Mouse (Mus musculus): Measurements from ENCODE around the gene Spag9. TPM values are rescaled to one million over a fixed set of nuclear protein-coding genes. Genes with fewer than 3 reads are reported as not detected.

Gene Spag9
- polyA plus RNA-seq, 1 experiment from 2014 or later = 71.1 TPM

GRCm38 (mm10) chr11:94148931-94149491 is 153.1 kb downstream of the Spag9 start:
- peak overlapping the region; percentile 56 for H3K9ac ChIP-seq (replicated peaks)
- under 1% methylated on average over 46 of the region's 46 CpGs for WGBS
- no peaks in the 10 kb centered on the region for H3K36me3 ChIP-seq
- peak; percentile 57 for ATAC-seq (ENCODE audit: low FRiP score)
- peak overlapping the region; percentile 91 for H3K27ac ChIP-seq (replicated peaks)
- H3K9me3 ChIP-seq (replicated peaks) = no peaks in the 10 kb centered on the region
- peak overlapping the region; percentile 87 for H3K4me2 ChIP-seq
- peaks cover 42% of the 10 kb centered on the region for H3K4me1 ChIP-seq
- H3K27me3 ChIP-seq (replicated peaks) = no peaks in the 10 kb centered on the region
- H3K4me3 ChIP-seq (replicated peaks) = peak overlapping the region; percentile 43

GRCm38 (mm10) chr11:94149509-94150259 is 153.8 kb downstream of the Spag9 start:
- Histone ChIP-seq H3K27ac (replicated peaks) (peak overlapping the region; percentile 91), H3K27me3 (replicated peaks) (no peaks in the 10 kb centered on the region), H3K9me3 (replicated peaks) (no peaks in the 10 kb centered on the region), H3K9ac (replicated peaks) (peak overlapping the region; percentile 56), H3K4me3 (replicated peaks) (peak overlapping the region; percentile 43), H3K4me2 (peak overlapping the region; percentile 87), H3K4me1 (peaks cover 37% of the 10 kb centered on the region), H3K36me3 (no peaks in the 10 kb centered on the region)
- WGBS = 25% methylated on average over 16 of the region's 16 CpGs
- ATAC-seq (ENCODE audit: low FRiP score) = no peak

- Histone ChIP-seq H3K9me3 (replicated peaks) (no peaks in the 10 kb centered on the region), H3K4me2 (no peak overlapping the region), H3K4me3 (replicated peaks) (no peak overlapping the region), H3K27ac (replicated peaks) (peak overlapping the region; percentile 91; the same call in 1 of the 2 replicates), H3K9ac (replicated peaks) (no peak overlapping the region), H3K4me1 (peaks cover 26% of the 10 kb centered on the region), H3K36me3 (no peaks in the 10 kb centered on the region), H3K27me3 (replicated peaks) (no peaks in the 10 kb centered on the region)
- 38% methylated on average over 25 of the region's 25 CpGs for WGBS
- ATAC-seq (ENCODE audit: low FRiP score) = no peak
Measured at GRCm38 (mm10) chr11:94150519-94151470, 154.9 kb downstream of the Spag9 start.

GRCm38 (mm10) chr11:94154201-94154600 is 158.3 kb downstream of the Spag9 start:
- ATAC-seq (ENCODE audit: low FRiP score) = no peak
- no peak overlapping the region for H3K27ac ChIP-seq (replicated peaks)
- 86% methylated on average over 3 of the region's 3 CpGs for WGBS
- no peaks in the 10 kb centered on the region for H3K27me3 ChIP-seq (replicated peaks)
- H3K9ac ChIP-seq (replicated peaks) = no peak overlapping the region
- peaks cover 31% of the 10 kb centered on the region for H3K4me1 ChIP-seq
- H3K4me2 ChIP-seq = no peak overlapping the region
- no peak overlapping the region for H3K4me3 ChIP-seq (replicated peaks)
- no peaks in the 10 kb centered on the region for H3K9me3 ChIP-seq (replicated peaks)
- no peaks in the 10 kb centered on the region for H3K36me3 ChIP-seq

- Histone ChIP-seq H3K9ac (replicated peaks) (no peak overlapping the region), H3K9me3 (replicated peaks) (no peaks in the 10 kb centered on the region), H3K36me3 (no peaks in the 10 kb centered on the region), H3K4me1 (peaks cover 40% of the 10 kb centered on the region), H3K4me2 (no peak overlapping the region), H3K4me3 (replicated peaks) (no peak overlapping the region), H3K27ac (replicated peaks) (peak overlapping the region; percentile 98), H3K27me3 (replicated peaks) (no peaks in the 10 kb centered on the region)
- ATAC-seq (ENCODE audit: low FRiP score) = no peak
- 49% methylated on average over 14 of the region's 14 CpGs for WGBS
Measured at GRCm38 (mm10) chr11:94158521-94158920, 162.6 kb downstream of the Spag9 start.

- H3K9me3 ChIP-seq (replicated peaks) = no peaks in the 10 kb centered on the region
- H3K27ac ChIP-seq (replicated peaks) = peak overlapping the region; percentile 98
- peak; percentile 23; the same call in 1 of the 2 replicates for ATAC-seq (ENCODE audit: low FRiP score)
- 37% methylated on average over 14 of the region's 14 CpGs for WGBS
- no peaks in the 10 kb centered on the region for H3K27me3 ChIP-seq (replicated peaks)
- peak overlapping the region; percentile 47 for H3K9ac ChIP-seq (replicated peaks)
- H3K4me3 ChIP-seq (replicated peaks) = no peak overlapping the region
- H3K4me1 ChIP-seq = peaks cover 40% of the 10 kb centered on the region
- no peaks in the 10 kb centered on the region for H3K36me3 ChIP-seq
- H3K4me2 ChIP-seq = peak overlapping the region; percentile 51
Measured at GRCm38 (mm10) chr11:94159066-94159880, 163.4 kb downstream of the Spag9 start.

GRCm38 (mm10) chr11:94159911-94160415 is 164.1 kb downstream of the Spag9 start:
- peak; percentile 11; the same call in 1 of the 2 replicates for ATAC-seq (ENCODE audit: low FRiP score)
- Histone ChIP-seq H3K4me3 (replicated peaks) (peak overlapping the region; percentile 14; the same call in 1 of the 2 replicates), H3K9me3 (replicated peaks) (no peaks in the 10 kb centered on the region), H3K9ac (replicated peaks) (peak overlapping the region; percentile 47), H3K27ac (replicated peaks) (peak overlapping the region; percentile 98), H3K36me3 (no peaks in the 10 kb centered on the region), H3K27me3 (replicated peaks) (no peaks in the 10 kb centered on the region), H3K4me2 (peak overlapping the region; percentile 51), H3K4me1 (peaks cover 40% of the 10 kb centered on the region)
- WGBS = 13% methylated on average over 7 of the region's 7 CpGs

GRCm38 (mm10) chr11:94160443-94161266 is 164.8 kb downstream of the Spag9 start:
- peak; percentile 95 for ATAC-seq (ENCODE audit: low FRiP score)
- WGBS = 3% methylated on average over 23 of the region's 23 CpGs
- peak overlapping the region; percentile 98 for H3K27ac ChIP-seq (replicated peaks)

GRCm38 (mm10) chr11:94161267-94161646 is 165.4 kb downstream of the Spag9 start:
- Histone ChIP-seq H3K4me1 (peaks cover 40% of the 10 kb centered on the region), H3K9me3 (replicated peaks) (no peaks in the 10 kb centered on the region), H3K4me2 (peak overlapping the region; percentile 51), H3K27ac (replicated peaks) (peak overlapping the region; percentile 98), H3K4me3 (replicated peaks) (no peak overlapping the region), H3K36me3 (no peaks in the 10 kb centered on the region), H3K27me3 (replicated peaks) (no peaks in the 10 kb centered on the region), H3K9ac (replicated peaks) (peak overlapping the region; percentile 47)
- ATAC-seq (ENCODE audit: low FRiP score) = no peak; the same call in 1 of the 2 replicates
- 17% methylated on average over 9 of the region's 9 CpGs for WGBS

More at GRCm38 (mm10) chr11:94160443-94161266, 164.8 kb downstream of the Spag9 start:
- Histone ChIP-seq H3K4me1 (peaks cover 40% of the 10 kb centered on the region), H3K9me3 (replicated peaks) (no peaks in the 10 kb centered on the region), H3K36me3 (no peaks in the 10 kb centered on the region), H3K27me3 (replicated peaks) (no peaks in the 10 kb centered on the region), H3K4me2 (peak overlapping the region; percentile 51), H3K9ac (replicated peaks) (peak overlapping the region; percentile 47), H3K4me3 (replicated peaks) (peak overlapping the region; percentile 19)

All from neural tube, embryonic 15.5 days (tissue).